Mouse (Mus musculus): Measurements from ENCODE around the gene Rabggtb. TPM values are rescaled to one million over a fixed set of nuclear protein-coding genes. Genes with fewer than 3 reads are reported as not detected.

Rabggtb gene
- total RNA-seq, 4 experiments from 2014 or later: 67.7 to 75.4 (median 69.2) TPM

DNA sequence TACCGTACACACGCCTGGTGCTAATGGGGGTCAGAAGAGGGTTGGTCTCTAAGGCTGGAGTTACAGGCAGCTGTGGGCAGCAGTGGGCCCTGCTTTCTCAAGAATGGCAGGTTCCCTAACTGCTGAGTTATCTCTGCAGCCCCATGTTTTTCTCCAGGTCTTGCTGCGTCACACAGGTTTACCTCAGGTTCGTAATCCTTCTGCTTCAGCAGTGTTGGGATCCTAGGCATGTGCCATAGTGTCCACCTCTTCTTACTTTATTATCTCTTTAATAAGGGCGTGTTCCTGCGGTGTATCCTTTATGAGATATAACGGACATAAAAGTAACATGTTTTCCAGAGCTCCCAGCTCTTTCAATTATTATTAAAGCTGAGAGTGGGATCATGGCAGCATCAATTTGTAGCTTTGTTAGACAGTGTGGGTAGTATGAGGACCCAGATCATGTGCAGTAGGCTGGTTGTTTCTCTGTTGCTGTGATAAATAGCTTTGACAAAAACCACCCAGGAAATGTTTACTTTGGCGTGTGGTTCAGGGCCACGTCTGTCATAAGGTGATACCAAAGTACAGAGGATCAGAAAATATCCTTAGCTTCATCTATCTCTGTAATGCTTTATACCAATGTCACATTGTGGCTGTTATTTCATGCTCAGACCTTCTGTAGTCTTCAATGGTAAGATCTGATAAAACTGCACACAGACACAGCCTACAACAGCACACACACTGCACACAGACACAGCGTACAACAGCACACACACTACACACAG lies 8.5 kb upstream of the Rabggtb start:
- DNase-seq (ENCODE audit: low spot score in 2 of 2): no peak

DNA sequence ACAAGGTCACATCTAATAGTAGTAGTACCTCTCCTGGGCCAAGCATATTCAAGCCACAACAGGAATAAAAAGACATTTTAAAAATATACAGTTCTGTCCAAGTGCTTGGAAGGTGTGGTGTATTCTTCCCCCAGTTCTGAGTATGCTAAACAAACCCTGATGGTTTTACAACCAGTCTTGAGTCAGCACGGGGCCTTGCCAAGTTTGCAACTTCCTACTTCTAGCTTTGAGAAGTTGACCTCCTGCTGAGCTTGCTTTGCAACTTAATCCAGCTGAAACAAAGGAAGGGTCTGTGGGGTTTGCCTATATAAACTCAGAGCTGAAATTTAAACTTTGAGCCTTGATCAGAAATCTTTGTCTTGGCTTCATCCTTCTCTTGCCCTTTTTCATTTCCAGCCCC lies 4.4 kb upstream of the Rabggtb start:
- no peak for DNase-seq (ENCODE audit: low spot score in 2 of 2)

DNA sequence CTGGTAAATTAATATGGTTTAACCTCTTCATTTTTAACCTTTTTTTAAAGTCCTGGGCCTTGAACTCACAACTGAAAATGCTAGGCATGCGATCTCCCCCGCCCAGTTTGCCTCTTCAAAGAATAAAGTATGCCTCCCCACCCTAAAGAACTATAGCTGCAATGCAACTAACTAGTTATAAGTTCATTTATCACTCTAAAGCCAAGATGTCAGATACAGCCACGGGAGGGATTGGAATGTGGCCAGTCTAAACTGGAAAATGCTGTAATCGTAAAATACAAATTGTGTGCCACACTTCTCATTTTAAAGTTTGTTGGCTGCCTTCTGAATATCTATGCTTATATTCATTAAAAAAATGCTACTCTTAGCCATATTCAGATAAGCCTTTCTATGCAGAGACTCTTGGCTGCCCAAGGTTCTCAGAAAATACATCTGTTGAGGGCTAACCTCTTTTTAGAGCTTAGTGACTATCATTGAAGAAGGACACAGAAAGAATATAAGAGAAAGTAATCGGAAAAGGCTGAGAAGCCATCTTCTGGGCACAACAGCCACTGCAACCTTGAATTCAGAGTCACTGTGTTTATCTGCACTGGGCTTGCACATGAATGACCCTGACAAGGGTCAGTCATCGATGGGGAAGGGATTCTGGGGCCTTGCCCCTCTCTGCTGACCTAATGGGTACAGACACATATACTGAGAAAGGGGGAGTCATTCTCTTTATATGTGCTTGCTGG lies 868 bp upstream of the Rabggtb start:
- DNase-seq (ENCODE audit: low spot score in 2 of 2): no peak

DNA sequence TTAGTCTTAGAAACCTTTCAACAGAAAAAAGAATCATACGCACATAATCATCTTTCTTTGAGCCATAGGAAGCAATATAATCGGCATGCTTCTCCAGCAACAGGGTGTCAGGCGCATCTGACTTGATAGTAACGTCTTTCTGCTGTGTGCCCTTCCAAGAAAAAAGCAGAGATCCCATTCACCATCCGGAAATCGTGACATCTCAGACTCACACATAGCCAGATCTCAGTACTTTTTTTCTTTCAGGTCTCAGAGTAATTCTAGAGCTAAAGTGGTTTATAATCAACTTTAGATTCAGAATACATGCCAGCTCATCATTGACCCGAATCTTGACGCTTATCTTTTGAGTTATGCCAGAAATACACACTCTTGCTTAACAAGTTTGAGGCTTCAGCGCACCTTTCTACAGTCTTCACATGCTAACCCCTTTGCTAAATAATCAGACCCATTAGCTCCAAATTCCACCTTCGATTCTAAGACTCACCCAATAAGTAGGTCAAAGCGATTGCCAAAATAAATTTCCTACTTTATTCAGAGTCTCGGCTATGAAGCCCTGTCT lies 848 bp downstream of the Rabggtb start:
- DNase-seq (ENCODE audit: low spot score in 2 of 2): no peak

DNA sequence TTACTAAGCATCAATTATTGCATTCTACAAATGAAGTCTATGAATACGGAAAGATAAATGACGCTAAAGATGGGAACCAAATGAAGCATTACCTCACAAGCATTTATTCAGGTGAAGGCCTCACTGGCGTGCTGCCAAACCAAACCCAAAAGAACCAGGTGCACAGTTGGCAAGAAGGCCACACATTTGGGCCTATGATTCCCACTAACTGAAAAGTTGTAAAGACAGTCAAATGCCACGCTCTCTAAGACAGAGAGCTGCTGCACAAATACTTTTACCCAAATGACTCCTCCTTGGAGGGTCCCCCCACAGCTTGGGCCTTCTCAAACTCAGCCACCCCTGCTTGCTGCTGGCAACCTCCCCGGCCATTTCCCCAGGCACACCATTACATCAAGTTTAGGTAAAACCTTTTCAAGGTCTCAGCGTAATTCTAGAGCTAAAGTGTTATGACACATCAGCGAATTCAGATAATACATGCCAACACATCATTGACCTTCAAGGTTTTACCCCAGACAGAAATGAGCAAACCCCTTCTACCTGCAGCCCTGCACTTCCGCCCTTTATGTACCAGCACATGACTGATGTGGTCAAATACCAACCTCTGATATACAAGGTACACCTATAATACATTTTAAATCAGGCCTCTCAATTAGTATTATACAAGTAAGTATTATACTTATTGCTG lies 1.5 kb downstream of the Rabggtb start:
- no peak for DNase-seq (ENCODE audit: low spot score in 2 of 2)

DNA sequence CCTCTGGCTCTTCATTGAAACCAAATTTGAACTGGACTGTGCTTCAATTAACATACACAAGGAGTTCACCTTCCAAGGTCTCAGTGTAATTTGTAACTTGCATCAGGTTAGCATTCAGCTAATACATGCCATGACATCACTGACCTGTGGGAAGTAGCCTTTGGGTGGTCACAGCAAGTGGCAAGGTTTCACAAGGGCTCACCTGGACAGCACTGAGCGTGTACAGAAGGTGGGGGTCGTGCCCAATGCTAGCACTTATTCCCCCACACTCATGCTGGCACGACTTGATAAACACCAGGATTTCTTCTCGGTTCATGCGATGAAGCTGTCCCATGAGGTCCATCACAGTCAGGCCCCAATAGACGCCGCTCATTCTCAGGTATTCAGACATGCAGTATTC lies 2.3 kb downstream of the Rabggtb start:
- DNase-seq (ENCODE audit: low spot score in 2 of 2): no peak

DNA sequence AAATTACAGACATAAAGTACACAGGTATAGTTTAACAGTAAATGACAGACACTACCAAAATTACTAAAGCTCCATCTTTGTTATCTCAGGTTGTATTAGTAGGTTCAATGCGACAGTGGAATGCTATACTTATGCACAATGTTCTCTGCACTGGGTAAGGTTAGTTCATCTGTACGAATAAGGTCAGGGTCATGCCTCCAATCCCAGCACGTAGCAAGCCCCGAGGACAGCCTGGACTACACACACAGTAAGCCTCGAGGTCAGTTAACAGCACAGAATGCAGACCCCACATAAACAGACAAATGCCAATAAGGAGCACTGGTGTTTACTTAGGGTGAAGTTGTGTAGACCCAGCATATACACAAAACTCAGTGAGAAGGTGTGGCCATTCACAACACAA lies 3.9 kb downstream of the Rabggtb start:
- DNase-seq (ENCODE audit: low spot score in 2 of 2): no peak

DNA sequence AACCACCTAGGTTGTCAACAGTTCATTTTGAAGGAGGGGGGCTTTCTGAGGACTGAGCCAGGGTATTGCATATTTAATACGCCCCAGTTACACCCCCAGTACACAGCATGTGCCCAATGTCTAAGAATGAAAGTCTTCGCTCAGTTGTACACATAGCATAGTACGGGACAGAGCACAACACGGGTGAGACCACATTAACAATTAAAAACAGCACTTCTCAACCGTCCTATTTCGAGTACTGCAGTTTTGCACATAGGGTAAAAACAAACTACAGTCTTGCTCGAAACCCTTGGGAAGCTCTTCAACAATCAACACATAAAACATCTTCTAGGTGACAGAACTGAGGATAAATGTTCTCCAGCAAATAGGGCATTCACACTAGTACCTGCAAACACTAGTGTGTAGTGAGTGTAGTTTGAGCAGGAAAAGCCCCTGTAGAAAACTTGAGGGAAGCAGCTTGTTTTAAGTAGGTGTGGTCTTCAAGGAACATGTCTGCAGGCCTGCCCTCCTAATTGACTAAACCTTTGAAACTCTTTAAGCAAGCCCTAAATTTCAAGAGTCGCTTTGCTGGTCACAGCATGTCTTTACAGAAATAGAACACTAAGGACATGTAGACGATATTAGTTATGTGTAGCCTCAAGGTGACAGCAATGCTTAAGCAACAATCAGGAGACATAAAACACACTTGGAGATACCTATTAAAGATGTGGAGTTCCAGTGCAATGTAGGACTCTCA lies 6.5 kb downstream of the Rabggtb start, which contains the start of gene Msh4:
TSS of gene Msh4 (minus strand) at position 3 of the 736 bp plus-strand sequence.
- DNase-seq (ENCODE audit: low spot score in 2 of 2): no peak

DNA sequence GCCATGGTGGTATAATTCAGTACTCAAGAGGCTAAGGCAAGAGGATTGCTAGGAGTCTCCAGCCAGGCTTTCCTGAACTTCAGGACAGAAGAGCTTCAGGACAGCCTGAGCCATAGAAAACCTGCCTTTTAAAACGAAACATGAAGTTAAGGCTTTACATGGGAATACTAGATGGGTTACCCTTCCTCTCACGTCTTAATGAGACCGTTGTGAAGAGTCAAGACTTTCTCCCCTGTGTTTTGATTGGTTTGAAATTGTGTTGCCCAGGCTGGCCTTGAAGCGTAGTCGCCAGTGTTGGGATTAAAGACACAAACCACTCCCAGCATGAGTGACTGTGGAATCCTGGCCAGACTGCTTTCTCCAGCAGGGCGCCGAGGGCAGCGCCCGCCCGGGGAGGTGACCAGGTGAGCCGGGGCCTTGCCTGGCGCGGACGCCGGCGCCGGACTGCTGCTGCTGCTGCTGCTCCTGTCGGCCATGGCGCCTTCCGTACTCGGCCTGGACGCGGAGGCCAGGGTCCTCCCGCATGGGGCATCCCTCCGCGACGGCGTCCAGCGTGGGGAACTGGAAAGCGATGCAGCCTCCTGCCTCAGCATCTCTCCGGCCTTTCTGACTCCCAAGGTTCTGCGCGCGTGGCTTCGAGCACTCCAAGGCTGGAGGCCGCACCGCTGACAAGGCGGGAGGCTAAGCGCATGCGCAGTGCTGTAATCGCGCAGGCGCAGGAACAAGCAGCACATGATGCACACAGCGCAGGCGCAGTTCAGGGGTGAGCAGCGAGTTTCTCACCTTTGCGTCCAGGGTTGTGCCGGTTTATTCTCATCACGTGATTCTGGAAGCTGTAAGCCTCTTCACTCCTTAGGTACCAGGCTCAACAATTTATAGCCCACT lies 7.3 kb downstream of the Rabggtb start:
- no peak for DNase-seq (ENCODE audit: low spot score in 2 of 2)

DNA sequence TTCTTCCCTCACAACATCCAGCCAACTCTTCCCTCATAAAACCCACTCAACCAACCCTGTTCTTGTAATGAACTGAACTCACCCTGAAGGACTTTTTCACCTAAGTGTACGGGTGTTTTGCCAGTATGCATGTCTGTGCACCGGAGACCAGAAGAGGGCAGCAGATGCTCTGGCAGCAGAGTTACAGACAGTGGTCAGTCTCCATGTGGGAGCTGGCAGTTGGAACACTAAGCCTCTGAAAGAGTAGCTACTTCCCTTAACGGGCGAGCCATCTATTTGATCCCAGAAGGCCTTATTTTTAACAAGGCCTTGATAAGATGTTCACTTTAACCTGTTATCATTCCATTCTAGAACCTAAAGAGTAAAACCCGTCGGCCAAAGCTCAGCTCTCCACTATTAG lies 8.2 kb downstream of the Rabggtb start:
- DNase-seq (ENCODE audit: low spot score in 2 of 2): no peak

DNA sequence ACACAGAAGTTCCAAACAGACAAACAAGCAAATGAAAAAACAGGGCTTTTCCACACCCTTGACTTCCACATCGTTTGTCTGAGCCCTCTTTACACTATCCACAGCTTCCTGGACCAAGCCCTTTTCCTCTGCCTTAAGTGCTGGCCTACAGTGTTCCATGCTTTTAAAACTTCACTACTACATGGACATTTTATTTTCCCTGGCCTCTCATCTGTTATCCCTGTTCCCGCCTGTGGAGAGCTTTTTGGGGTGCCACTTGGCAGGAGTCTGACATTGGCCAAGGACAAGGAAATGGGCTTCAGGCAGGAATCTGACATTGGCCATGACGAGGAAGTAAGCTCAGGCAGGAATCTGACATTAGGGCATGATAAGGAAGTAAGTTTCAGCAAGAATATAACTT lies 10.2 kb downstream of the Rabggtb start:
- no peak for DNase-seq (ENCODE audit: low spot score in 2 of 2)

DNA sequence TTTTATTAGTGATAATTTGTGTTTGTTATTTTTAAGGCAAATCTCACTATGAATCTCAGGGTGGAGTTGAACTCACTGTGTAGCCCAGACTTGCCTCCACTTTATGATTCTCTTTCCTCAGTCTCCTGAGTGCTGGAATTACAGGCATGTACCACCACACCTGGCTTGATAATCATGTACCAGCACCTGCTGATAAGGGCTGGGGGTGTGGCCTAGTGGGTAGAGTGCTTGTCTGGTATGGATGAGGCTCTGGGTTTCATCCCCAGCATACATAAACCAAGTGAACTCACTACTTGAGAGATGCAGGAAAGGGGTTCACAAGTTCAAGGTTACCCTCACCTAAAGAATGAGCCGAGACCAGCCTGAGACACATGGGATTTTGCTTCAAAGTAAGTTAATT lies 10.9 kb downstream of the Rabggtb start:
- DNase-seq (ENCODE audit: low spot score in 2 of 2): no peak

DNA sequence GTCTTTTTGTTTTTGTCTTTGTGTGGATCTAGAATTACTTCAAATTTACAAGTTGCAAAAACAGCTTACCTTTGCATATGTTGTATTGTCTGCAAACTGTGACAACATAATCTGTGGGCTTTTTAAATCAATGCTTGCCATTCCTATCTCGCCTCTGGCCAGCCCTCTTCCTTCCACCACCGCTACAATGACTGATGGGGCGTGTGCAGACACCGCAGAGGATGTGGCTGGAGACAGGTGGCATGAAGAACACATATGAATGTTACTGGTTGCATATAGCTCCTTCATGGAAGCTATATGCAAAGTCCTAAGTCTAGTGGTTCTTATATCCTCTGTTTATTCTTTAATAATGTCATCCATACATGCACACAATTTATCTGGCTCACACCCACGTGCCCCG lies 15.6 kb downstream of the Rabggtb start:
- no peak for DNase-seq (ENCODE audit: low spot score in 2 of 2)

DNA sequence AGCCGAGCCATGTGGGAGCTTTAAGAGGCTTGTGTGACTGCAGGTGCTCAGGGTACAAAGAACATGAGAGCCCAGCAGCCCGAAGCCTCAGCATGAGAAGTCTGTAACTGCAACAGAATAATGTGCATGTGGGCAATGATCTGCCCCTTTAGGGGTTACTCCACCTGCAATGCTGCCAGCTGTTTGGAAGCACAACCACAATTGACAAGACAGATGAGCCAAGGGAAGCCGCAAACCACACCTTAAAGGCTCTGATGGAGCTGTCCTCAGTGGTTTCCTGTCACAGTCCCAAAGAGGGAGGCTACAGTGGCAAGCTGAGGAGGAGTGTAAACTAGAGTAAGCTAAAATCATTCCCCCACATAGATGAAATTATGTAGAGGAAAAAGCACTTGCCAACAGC lies 17.4 kb downstream of the Rabggtb start:
- no peak for DNase-seq (ENCODE audit: low spot score in 2 of 2)

DNA sequence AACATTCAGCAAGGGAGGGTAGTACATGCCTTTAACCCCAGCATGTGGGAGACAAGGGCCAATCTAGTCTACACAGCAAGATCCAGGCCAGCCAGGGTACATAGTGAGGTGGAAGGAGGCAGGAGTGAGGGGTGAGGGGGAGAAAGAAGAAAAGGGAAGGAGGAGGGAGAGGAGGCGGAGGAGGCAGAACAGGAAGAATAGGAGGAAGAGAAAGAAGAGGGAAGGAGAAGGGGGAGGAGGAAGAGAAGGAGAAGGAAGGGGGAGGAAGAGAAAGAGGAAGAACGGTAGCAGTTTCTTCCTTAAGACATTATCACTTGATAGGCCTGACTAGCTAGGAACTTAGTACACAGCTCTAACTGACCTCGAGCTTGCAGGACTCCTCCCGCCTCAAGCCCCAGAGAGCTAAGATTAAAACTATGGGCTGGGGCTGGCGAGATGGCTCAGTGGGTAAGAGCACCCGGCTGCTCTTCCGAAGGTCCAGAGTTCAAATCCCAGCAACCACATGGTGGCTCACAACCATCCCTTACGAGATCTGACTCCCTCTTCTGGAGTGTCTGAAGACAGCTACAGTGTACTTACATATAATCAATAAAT lies 23.5 kb downstream of the Rabggtb start:
- DNase-seq (ENCODE audit: low spot score in 2 of 2): no peak

DNA sequence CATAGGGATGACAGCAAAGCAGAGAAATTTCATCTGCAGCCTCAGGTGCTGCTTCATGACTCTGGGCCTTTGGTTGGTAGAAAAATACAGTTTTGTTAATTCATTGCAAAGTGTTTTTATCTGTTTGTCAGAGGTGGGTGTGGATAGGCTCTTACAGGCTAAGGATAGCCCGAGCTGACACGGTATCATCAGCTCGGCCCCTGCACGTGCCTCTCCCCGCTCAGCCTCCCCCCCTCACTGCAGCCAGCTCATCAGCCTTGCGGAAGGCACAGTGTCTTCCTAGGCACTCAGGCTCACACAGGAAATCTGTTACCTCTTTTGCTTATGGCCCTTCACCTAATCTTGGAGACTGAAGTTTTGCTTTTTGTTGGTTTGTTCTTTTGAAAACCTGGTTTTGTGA lies 24.7 kb downstream of the Rabggtb start:
- no peak for DNase-seq (ENCODE audit: low spot score in 2 of 2)

DNA sequence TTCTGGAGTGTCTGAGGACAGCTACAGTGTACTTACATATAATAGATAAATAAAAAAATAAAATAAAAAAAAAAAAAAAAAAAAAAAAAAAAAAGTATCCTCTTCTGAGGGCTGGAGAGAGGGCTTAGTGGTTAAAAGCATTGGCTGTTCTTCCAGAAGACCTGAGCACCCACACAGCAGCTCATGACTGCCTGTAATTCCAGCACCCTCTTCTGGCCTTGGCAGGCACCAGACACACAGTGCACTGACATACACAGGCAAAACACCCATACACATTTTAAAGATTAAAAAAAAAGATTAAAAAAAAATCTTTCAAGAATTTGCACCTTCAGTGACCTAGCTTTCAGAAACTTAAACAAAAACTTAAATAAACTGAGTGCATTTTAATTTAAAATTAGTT lies 26.5 kb downstream of the Rabggtb start:
- DNase-seq (ENCODE audit: low spot score in 2 of 2): no peak

DNA sequence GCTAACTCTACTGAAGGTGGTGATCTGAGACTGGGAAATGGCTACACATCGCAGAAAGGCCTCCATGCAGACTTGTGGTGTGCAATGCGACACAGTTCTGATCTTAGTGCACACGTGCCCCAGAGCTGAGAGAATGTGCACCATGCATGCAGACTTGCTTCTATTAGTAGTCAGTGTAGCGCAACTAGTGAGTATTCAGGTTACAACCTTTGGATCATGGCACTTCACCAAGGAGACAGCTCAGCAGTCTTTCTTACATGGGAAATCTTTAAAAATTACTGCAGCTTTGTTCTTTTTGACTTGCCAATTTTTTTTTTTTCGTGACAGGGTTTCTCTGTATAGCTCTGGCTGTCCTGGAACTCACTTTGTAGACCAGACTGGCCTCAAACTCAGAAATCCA lies 41.4 kb downstream of the Rabggtb start:
- DNase-seq (ENCODE audit: low spot score in 2 of 2): no peak

DNA sequence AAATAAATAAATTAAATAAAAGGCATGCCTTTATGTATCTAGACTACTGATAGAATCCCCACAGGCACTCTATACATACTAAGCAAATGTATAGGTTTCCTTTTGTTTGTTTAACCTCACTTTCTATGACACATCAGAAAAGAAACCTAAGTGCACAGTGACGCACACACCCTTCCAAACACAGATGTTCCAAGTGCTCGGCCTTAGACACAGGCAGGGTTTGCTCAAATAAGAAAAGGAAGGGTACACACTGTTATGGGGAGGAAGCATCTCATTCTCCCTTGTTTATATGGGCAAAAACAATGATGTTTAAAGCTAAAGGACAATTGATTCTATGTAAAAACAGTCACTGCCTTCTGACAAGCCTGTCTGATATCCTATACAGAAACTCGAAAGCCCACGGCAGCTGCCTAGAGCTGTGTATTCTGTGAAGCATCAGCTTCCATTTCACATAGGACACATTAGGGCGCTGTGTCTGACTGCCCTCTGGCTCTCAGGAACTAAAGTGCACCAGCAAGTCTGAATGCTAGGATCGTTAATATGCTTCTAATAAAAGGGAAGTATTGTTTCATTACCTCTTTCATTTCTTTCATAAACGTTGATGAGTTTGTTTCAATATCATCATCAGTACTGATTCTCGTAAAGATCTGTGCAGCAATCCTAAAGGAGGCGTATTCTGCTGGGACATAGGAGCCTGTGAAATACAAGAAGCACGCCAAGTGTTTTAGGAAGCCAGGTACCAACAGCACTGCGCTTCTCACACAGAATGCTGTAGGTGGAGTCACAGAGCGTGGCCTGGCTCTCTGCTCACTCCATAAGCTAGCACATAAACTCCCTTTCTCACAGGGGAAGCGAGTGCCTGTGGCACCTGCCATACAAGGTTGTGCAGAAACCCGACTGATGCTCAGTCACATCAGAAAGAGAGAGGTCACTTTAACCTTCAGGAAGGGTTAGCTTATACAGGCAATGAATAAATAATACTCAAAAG lies 45.4 kb downstream of the Rabggtb start:
- DNase-seq (ENCODE audit: low spot score in 2 of 2): no peak

Data from layer of hippocampus, adult 8-10 months (tissue).